Mouse (Mus musculus): ENCODE measurements around the gene Tfip11. TPM values are rescaled to one million over a fixed set of nuclear protein-coding genes. Genes with fewer than 3 reads are reported as not detected.
"Not testable (repeated sequence)": the region's sequence is repeated elsewhere in the genome, so short reads cannot be mapped to it uniquely, and the experiment has no call there.

Gene Tfip11
- total and polyA plus RNA-seq, 3 experiments = 16.0 to 19.4 (median 17.6) TPM

DNA sequence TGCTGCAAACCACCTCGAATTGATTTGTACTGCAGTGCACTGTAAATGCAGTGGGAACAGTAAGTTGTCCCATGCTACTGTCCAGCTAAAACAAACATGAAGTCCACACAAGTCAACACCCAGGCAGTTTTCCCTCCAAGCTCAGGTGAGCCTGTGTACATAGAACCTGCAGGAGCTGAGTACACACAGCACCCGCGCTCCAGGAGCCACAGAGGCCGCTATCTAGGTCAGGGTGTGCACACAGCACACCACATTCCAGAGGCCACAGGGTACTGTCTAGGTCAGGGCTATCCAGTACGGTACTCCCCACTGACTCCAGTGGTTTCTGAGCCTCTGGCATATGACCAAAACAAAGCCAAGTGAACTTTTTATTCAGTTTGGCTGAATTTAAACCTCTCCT lies 23.8 kb upstream of the Tfip11 start:
- intact Hi-C loops (cut with DNase I) = no loop called here
- H3K27me3 ChIP-seq (ENCODE audit: control insufficient read depth, insufficient read depth, low read length) = no peaks in the 10 kb centered on the region
- no peak overlapping the region for H3K27ac ChIP-seq
- 67% methylated on average over 5 of the region's 5 CpGs for WGBS
- H3K79me2 ChIP-seq (replicated peaks; ENCODE audit: control insufficient read depth, insufficient read depth, low read length) = peaks cover 8% of the 10 kb centered on the region; the same call in 1 of the 2 replicates
- no peaks in the 10 kb centered on the region for H3K36me3 ChIP-seq (ENCODE audit: control insufficient read depth, insufficient read depth, low read length)
- no peak for TF ChIP-seq EP300 (IDR thresholded peaks at IDR 0.05; ENCODE audit: insufficient read depth, low read depth, low read length)
- TF ChIP-seq CTCF (IDR thresholded peaks at IDR 0.05) = no peak
- no peak for TF ChIP-seq POLR2A (IDR thresholded peaks at IDR 0.05; ENCODE audit: insufficient read depth, low read depth, low read length)
- no peak for DNase-seq
- no peak overlapping the region for H3K4me3 ChIP-seq
- no peak overlapping the region for H3K9ac ChIP-seq (ENCODE audit: low read depth, low read length)
- peaks cover 29% of the 10 kb centered on the region for H3K4me1 ChIP-seq (ENCODE audit: control insufficient read depth, insufficient read depth, low read length)

- peaks cover 9% of the 10 kb centered on the region for H3K79me2 ChIP-seq (replicated peaks; ENCODE audit: control insufficient read depth, insufficient read depth, low read length)
- no peaks in the 10 kb centered on the region for H3K36me3 ChIP-seq (ENCODE audit: control insufficient read depth, insufficient read depth, low read length)
- no peak overlapping the region for H3K9ac ChIP-seq (ENCODE audit: low read depth, low read length)
- H3K4me3 ChIP-seq = no peak overlapping the region
- no peak overlapping the region for H3K27ac ChIP-seq
- TF ChIP-seq CTCF (IDR thresholded peaks at IDR 0.05) (no peak), POLR2A (IDR thresholded peaks at IDR 0.05; ENCODE audit: insufficient read depth, low read depth, low read length) (no peak), EP300 (IDR thresholded peaks at IDR 0.05; ENCODE audit: insufficient read depth, low read depth, low read length) (no peak)
- H3K27me3 ChIP-seq (ENCODE audit: control insufficient read depth, insufficient read depth, low read length) = no peaks in the 10 kb centered on the region
- WGBS = 86% methylated on average over 5 of the region's 5 CpGs
- DNase-seq = no peak
- H3K4me1 ChIP-seq (ENCODE audit: control insufficient read depth, insufficient read depth, low read length) = peaks cover 4% of the 10 kb centered on the region
- intact Hi-C loops (cut with DNase I) = no loop called here
Observed at GRCm38 (mm10) chr5:112305842-112306241, 20.3 kb upstream of the Tfip11 start.

GRCm38 (mm10) chr5:112313222-112313885 lies 12.8 kb upstream of the Tfip11 start:
- Histone ChIP-seq H3K4me1 (ENCODE audit: control insufficient read depth, insufficient read depth, low read length) (peaks cover 4% of the 10 kb centered on the region), H3K36me3 (ENCODE audit: control insufficient read depth, insufficient read depth, low read length) (no peaks in the 10 kb centered on the region), H3K9ac (ENCODE audit: low read depth, low read length) (no peak overlapping the region), H3K79me2 (replicated peaks; ENCODE audit: control insufficient read depth, insufficient read depth, low read length) (peaks cover 4% of the 10 kb centered on the region), H3K27me3 (ENCODE audit: control insufficient read depth, insufficient read depth, low read length) (no peaks in the 10 kb centered on the region), H3K27ac (no peak overlapping the region), H3K4me3 (no peak overlapping the region)
- DNase-seq = no peak
- 79% methylated on average over 11 of the region's 11 CpGs for WGBS
- TF ChIP-seq EP300 (IDR thresholded peaks at IDR 0.05; ENCODE audit: insufficient read depth, low read depth, low read length) (no peak), CTCF (IDR thresholded peaks at IDR 0.05) (no peak), POLR2A (IDR thresholded peaks at IDR 0.05; ENCODE audit: insufficient read depth, low read depth, low read length) (no peak)
- intact Hi-C loops (cut with DNase I) = no loop called here

DNA sequence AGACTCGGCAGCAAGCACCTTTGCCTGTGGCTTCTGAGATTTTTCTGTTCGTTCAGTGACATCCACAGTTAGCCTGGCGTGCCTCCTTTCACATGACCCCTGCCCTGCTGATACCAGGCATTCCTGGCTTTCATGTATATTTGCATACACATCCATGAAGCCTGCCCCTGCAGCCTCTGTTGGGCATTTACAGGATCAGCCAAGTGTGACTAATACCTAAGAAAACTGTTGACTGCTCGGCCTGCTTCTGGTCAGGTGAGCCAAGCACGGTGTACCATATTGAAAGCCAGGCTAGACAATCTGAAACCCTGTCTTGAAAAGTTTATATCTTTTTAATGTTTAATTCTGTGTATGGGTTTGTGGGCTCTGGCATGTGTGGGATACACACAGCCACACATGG lies 9.7 kb upstream of the Tfip11 start:
- peak overlapping the region; percentile 61 for H3K27ac ChIP-seq

DNA sequence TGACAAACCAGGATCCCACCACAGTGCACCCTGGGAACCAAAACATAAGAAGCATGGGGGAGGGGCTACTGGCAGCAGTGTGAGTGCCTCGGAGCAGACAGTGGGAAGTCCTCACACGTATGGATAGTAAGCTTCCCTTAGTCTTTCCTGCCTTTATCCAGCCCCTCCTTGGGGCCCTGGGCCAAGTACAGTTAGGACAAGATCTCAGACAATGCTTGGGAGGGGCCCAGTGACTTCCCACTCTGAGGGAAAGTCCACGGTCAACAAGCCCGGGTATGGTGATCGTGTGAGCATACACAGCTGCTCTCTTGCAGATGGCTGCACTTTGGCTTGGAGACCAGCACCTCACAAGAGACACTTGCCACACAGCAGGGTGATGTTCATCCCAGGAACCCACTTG lies 8.8 kb upstream of the Tfip11 start:
- H3K27ac ChIP-seq = peak overlapping the region; percentile 61
- no peaks in the 10 kb centered on the region for H3K27me3 ChIP-seq (ENCODE audit: control insufficient read depth, insufficient read depth, low read length)
- no peaks in the 10 kb centered on the region for H3K79me2 ChIP-seq (replicated peaks; ENCODE audit: control insufficient read depth, insufficient read depth, low read length)
- no peak for TF ChIP-seq POLR2A (IDR thresholded peaks at IDR 0.05; ENCODE audit: insufficient read depth, low read depth, low read length)
- TF ChIP-seq EP300 (IDR thresholded peaks at IDR 0.05; ENCODE audit: insufficient read depth, low read depth, low read length) = peak; percentile 48; the same call in 1 of the 2 replicates
- no peaks in the 10 kb centered on the region for H3K36me3 ChIP-seq (ENCODE audit: control insufficient read depth, insufficient read depth, low read length)
- H3K4me1 ChIP-seq (ENCODE audit: control insufficient read depth, insufficient read depth, low read length) = peaks cover 8% of the 10 kb centered on the region
- intact Hi-C loops (cut with DNase I) = loop anchor here (2.0 kb wide), 1 partner anchor 33 kb away; no protein-coding TSS in a partner anchor
- DNase-seq = peak; percentile 43 to 65
- H3K9ac ChIP-seq (ENCODE audit: low read depth, low read length) = no peak overlapping the region
- no peak overlapping the region for H3K4me3 ChIP-seq
- 20% methylated on average over 5 of the region's 5 CpGs for WGBS

More for the DNA sequence above, 9.7 kb upstream of the Tfip11 start:
- no peak overlapping the region for H3K9ac ChIP-seq (ENCODE audit: low read depth, low read length)
- no peaks in the 10 kb centered on the region for H3K79me2 ChIP-seq (replicated peaks; ENCODE audit: control insufficient read depth, insufficient read depth, low read length)
- H3K4me1 ChIP-seq (ENCODE audit: control insufficient read depth, insufficient read depth, low read length) = peaks cover 8% of the 10 kb centered on the region
- WGBS = 85% methylated on average over 5 of the region's 5 CpGs
- no peak overlapping the region for H3K4me3 ChIP-seq
- DNase-seq = no peak
- no peaks in the 10 kb centered on the region for H3K36me3 ChIP-seq (ENCODE audit: control insufficient read depth, insufficient read depth, low read length)
- no peaks in the 10 kb centered on the region for H3K27me3 ChIP-seq (ENCODE audit: control insufficient read depth, insufficient read depth, low read length)
- TF ChIP-seq EP300 (IDR thresholded peaks at IDR 0.05; ENCODE audit: insufficient read depth, low read depth, low read length) = no peak
- TF ChIP-seq POLR2A (IDR thresholded peaks at IDR 0.05; ENCODE audit: insufficient read depth, low read depth, low read length) = no peak
- no peak for TF ChIP-seq CTCF (IDR thresholded peaks at IDR 0.05)
- intact Hi-C loops (cut with DNase I) = loop anchor here (2.0 kb wide), 1 partner anchor 32 kb away; no protein-coding TSS in a partner anchor

GRCm38 (mm10) chr5:112319343-112319742 lies 6.8 kb upstream of the Tfip11 start:
- H3K36me3 ChIP-seq (ENCODE audit: control insufficient read depth, insufficient read depth, low read length); H3K27me3 ChIP-seq (ENCODE audit: control insufficient read depth, insufficient read depth, low read length); H3K79me2 ChIP-seq (replicated peaks; ENCODE audit: control insufficient read depth, insufficient read depth, low read length); H3K4me3 ChIP-seq; H3K4me1 ChIP-seq (ENCODE audit: control insufficient read depth, insufficient read depth, low read length); DNase-seq; H3K27ac ChIP-seq; intact Hi-C loops (cut with DNase I); H3K9ac ChIP-seq (ENCODE audit: low read depth, low read length): not testable (repeated sequence)
- WGBS = 70% methylated on average over 2 of the region's 2 CpGs

All from heart, adult 2 months (tissue).